Mouse (Mus musculus) stomach, postnatal 0 days (tissue): ENCODE measurements around the gene Auts2. TPM values are rescaled to one million over a fixed set of nuclear protein-coding genes. Genes with fewer than 3 reads are reported as not detected.
A peak's percentile ranks its signal among the peaks of the same experiment; 100 is the strongest.

Source experiments
- ATAC-seq: fragments of 200-750 bp; cut with Nextera tagmentation; 2 replicates; pipeline ENCODE4 v1.8.0; 2017; ENCODE audit not compliant: low FRiP score, low TSS enrichment
- DNase-seq: peaks from one replicate; pipeline ENCODE4 v3.0.0-alpha.2; 2016; ENCODE audit warnings: low spot score
- H3K27ac ChIP-seq: fragments of 300-500 bp; sonication (generic); replicated peaks from 2 replicates; pipeline ENCODE4 v1.5.1; 2014; ENCODE audit warnings: mild to moderate bottlenecking, control low read depth
- H3K27me3 ChIP-seq: fragments of 300-500 bp; sonication (generic); 2 replicates; pipeline ENCODE4 v1.6.1; 2014; ENCODE audit warnings: low read length; ENCODE audit not compliant: control insufficient read depth, insufficient read depth
- H3K36me3 ChIP-seq: fragments of 300-500 bp; sonication (generic); 2 replicates; pipeline ENCODE4 v1.6.1; 2014; ENCODE audit warnings: low read length, mixed read lengths; ENCODE audit not compliant: control insufficient read depth, insufficient read depth
- H3K4me1 ChIP-seq: fragments of 300-500 bp; sonication (generic); replicated peaks from 2 replicates; pipeline ENCODE4 v1.6.1; 2014; ENCODE audit warnings: antibody characterized with exemption; ENCODE audit not compliant: control insufficient read depth, insufficient read depth
- H3K4me2 ChIP-seq: fragments of 300-500 bp; sonication (generic); replicated peaks from 2 replicates; pipeline ENCODE4 v1.6.1; 2014; ENCODE audit warnings: low read depth, mild to moderate bottlenecking, control low read depth, moderate library complexity
- H3K4me3 ChIP-seq: fragments of 300-500 bp; sonication (generic); 2 replicates; pipeline ENCODE4 v1.5.1; 2014; ENCODE audit warnings: low read depth, low read length, control low read depth
- H3K9ac ChIP-seq: fragments of 300-500 bp; sonication (generic); 2 replicates; pipeline ENCODE4 v1.6.1; 2014; ENCODE audit warnings: mild to moderate bottlenecking, low read length, control low read depth, mixed read lengths
- H3K9me3 ChIP-seq: fragments of 300-500 bp; sonication (generic); 2 replicates; pipeline ENCODE4 v1.6.1; 2016; ENCODE audit warnings: low read length; ENCODE audit not compliant: control insufficient read depth
- CTCF ChIP-seq: IDR thresholded peaks from 2 replicates; pipeline ENCODE4 v1.5.1; 2016; ENCODE audit warnings: antibody characterized with exemption, low read depth, mild to moderate bottlenecking, moderate library complexity
- EP300 ChIP-seq: optimal IDR thresholded peaks from 2 replicates; pipeline ENCODE3; 2016; ENCODE audit warnings: antibody characterized with exemption
- WGBS: fragments of 180-500 bp; shearing (Covaris S2); extraction: QIAGEN DNeasy Blood & Tissue Kit; methylation state at CpG from one replicate; pipeline ENCODE4 v1.1.7; 2014; 5-methylcytosine and 5-hydroxymethylcytosine counted together
- polyA plus RNA-seq: library from polyadenylated mRNA; unstranded; fragments of >200 nt; fragmentation: Nextera tagmentation; extraction: Ambion mirVana; gene quantifications from 2 replicates; pipeline ENCODE4 v1.2.1, GENCODE M21; 2015

The Auts2 gene
- polyA plus RNA-seq, 1 experiment from 2014 or later: 7.3 TPM

DNA sequence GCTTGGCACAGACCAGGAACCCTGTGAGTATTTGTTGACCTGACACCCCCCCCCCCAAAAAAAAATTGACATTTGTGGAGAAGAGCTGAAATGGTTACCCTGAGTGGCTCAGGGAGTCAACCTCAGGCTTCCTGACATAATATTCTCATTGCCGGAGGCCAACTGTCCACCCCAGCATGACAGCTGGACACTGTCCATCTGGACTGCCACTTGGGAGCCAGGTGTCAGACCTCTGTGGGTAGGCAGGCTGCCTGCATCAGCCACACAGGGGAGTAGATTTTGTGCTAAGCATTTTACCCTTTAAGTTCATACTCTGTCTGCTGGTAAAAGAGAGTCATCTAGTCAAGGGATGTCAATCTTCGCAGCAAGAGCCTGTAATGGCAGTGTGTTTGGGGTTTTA is 880.5 kb downstream of the Auts2 start:
- no peak for TF ChIP-seq CTCF
- no peak for TF ChIP-seq EP300
- H3K4me3 ChIP-seq: no peak overlapping the region
- H3K27ac ChIP-seq: no peak overlapping the region
- H3K9ac ChIP-seq: no peak overlapping the region
- ATAC-seq: no peak
- H3K9me3 ChIP-seq: no peaks in the 10 kb centered on the region
- 75% methylated on average over 2 of the region's 2 CpGs for WGBS
- H3K36me3 ChIP-seq: no peaks in the 10 kb centered on the region
- DNase-seq: no peak
- no peak overlapping the region for H3K4me2 ChIP-seq
- H3K4me1 ChIP-seq: no peaks in the 10 kb centered on the region
- no peaks in the 10 kb centered on the region for H3K27me3 ChIP-seq

DNA sequence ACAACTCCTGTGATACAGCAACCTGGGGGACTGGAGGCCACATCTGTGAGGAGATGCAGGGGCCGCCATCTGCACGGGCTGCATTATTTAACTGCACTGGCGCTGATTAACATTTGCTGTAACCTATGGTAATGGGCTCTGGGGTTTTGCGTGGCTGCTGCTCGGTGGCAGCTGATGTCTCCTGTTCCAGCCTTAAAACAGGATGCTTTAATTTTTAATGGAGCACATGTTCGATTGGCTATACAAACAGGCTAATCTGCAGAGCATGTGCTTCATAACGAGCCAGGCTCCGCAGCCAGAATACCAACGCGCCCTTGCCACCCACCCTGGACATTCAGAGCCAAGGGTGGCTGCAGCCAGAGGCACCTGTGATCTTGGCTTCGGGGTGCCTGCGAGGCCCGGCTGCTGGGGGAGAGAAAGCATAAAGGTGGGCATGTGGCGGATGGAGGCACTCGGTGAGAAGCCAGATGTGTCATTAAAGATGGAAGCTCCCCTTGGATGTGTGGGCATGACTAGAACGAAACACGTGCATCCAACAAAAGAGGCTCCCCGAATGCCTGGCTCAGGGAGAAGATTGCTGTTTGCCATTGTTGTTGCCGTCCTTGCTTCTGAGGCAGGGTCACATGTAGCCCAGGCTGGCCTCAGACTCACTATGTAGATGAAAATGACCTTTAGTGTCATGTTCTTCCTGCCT is 884.2 kb downstream of the Auts2 start:
- H3K4me2 ChIP-seq: no peak overlapping the region
- no peak overlapping the region for H3K9ac ChIP-seq
- TF ChIP-seq EP300 (no peak), CTCF (no peak)
- H3K27ac ChIP-seq: no peak overlapping the region
- no peaks in the 10 kb centered on the region for H3K36me3 ChIP-seq
- no peaks in the 10 kb centered on the region for H3K4me1 ChIP-seq
- no peak for ATAC-seq
- 92% methylated on average over 19 of the region's 19 CpGs for WGBS
- DNase-seq: no peak
- no peaks in the 10 kb centered on the region for H3K27me3 ChIP-seq
- no peak overlapping the region for H3K4me3 ChIP-seq
- no peaks in the 10 kb centered on the region for H3K9me3 ChIP-seq

DNA sequence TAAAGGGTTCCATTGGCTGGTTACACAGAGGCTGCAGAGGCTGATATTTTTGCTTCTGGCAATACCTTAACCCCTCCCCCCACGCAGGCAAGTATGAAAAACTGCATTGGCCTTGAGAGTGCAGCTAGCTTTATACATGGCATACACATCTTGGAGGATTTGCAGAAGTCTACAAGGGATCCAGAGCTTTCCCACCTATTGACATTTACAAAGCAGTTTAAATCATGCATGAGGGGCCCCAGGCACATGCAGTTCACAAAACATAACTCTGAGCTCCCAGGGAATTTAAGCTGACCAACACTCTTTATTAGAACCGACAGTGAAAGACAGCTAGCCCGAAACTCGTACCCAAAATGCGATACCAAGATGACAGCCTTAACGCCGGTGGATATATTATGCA is 888.9 kb downstream of the Auts2 start:
- Histone ChIP-seq H3K9me3 (no peaks in the 10 kb centered on the region), H3K27me3 (no peaks in the 10 kb centered on the region), H3K36me3 (no peaks in the 10 kb centered on the region), H3K4me1 (no peaks in the 10 kb centered on the region), H3K9ac (no peak overlapping the region), H3K27ac (no peak overlapping the region), H3K4me3 (no peak overlapping the region), H3K4me2 (no peak overlapping the region)
- TF ChIP-seq CTCF: no peak
- no peak for TF ChIP-seq EP300
- ATAC-seq (no peak), DNase-seq (no peak)
- WGBS: 74% methylated on average over 7 of the region's 7 CpGs

DNA sequence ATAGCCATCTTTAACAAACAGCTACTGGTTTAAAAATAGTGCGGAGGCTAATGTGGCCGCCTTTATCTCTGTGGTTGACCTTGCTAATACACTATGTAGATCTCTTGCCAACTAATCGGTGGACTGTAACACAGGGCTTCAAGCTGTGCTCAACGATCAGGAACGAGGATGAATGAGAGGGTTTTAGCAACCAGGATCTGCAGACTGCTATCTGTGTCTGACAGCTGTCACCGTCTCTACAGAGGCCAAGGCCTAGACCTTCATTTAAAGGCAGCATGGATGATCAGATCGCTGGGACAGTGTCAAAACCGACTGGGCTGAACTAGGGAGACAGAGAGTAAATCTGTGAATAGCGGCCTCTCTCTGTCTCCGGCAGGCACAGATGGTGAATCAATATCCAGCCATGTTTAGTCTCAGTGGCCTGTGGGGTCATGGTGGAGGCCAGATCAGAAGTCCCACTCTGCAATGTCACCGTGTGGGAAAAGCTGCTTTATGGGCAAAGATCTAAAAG is 892.7 kb downstream of the Auts2 start:
- 62% methylated on average over 11 of the region's 11 CpGs for WGBS
- no peak for ATAC-seq
- no peak overlapping the region for H3K4me2 ChIP-seq
- no peaks in the 10 kb centered on the region for H3K36me3 ChIP-seq
- no peaks in the 10 kb centered on the region for H3K4me1 ChIP-seq
- no peaks in the 10 kb centered on the region for H3K27me3 ChIP-seq
- H3K27ac ChIP-seq: no peak overlapping the region
- H3K4me3 ChIP-seq: no peak overlapping the region
- no peak overlapping the region for H3K9ac ChIP-seq
- TF ChIP-seq CTCF (no peak), EP300 (no peak)
- no peaks in the 10 kb centered on the region for H3K9me3 ChIP-seq
- DNase-seq: no peak

DNA sequence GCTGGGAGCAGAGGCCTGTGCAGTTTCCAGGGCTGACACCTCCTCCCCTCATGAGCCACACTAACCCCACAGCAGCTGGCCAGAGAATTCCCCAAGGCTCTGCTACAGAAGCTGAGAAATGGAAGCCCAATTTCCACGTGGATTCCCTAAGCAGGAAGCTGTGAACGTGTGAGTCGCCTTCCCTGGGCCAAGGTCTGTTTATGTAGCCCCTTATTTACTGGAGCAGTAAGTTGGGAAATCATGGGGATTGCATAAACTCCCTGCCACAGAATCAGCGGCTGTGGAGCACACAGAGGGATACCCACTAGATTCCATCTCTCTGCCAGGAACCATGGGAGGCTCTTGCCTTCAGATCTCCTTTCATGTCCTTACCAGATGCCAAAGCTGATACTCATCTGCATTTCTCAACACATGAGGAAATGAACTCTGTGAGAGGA is 895.4 kb downstream of the Auts2 start:
- Histone ChIP-seq H3K36me3 (no peaks in the 10 kb centered on the region), H3K9ac (no peak overlapping the region), H3K4me3 (no peak overlapping the region), H3K27ac (0 out of 2 replicates have a peak overlapping the region, but pooled peaks have one; percentile 4), H3K9me3 (no peaks in the 10 kb centered on the region), H3K4me2 (no peak overlapping the region), H3K27me3 (no peaks in the 10 kb centered on the region), H3K4me1 (no peaks in the 10 kb centered on the region)
- ATAC-seq (peak; percentile 29; the same call in 1 of the 2 replicates), DNase-seq (no peak)
- no peak for TF ChIP-seq CTCF
- no peak for TF ChIP-seq EP300
- WGBS: 23% methylated on average over 4 of the region's 4 CpGs

DNA sequence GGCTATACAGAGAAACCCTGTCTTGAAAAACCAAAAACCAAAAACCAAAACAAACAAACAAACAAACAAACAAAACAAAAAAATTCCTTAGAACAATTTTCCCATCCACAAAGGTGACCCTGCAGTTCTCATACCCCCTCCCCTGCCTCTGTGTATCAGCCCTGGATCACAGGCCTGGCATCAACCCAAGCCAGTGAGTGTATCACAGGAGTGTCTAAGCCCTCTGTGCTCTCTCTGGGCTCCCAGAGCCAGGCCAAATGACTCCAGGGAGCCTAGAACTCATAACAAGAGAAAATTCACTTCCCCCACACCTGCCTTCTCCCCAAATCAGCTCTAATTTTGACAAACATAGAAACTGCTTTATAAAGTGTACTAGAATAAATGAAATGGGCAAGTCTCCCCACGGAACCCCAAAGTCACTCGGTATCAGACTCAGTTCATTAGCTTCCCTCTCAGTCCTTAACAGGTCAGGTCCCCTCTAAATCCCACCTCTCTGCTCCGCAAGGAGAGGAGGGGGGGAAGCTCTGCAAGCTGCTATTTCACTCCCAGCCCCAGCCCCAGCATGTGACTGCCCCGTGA is 896.0 kb downstream of the Auts2 start:
- Histone ChIP-seq H3K9ac (no peak overlapping the region), H3K27ac (no peak overlapping the region), H3K4me1 (no peaks in the 10 kb centered on the region), H3K4me3 (no peak overlapping the region), H3K4me2 (no peak overlapping the region), H3K9me3 (no peaks in the 10 kb centered on the region), H3K36me3 (no peaks in the 10 kb centered on the region), H3K27me3 (no peaks in the 10 kb centered on the region)
- DNase-seq: no peak
- TF ChIP-seq CTCF: no peak
- no peak for TF ChIP-seq EP300
- ATAC-seq: no peak
- 64% methylated on average over 4 of the region's 4 CpGs for WGBS
